Mouse (Mus musculus): ENCODE measurements around the gene Gm8206. TPM values are rescaled to one million over a fixed set of nuclear protein-coding genes. Genes with fewer than 3 reads are reported as not detected.
"Not testable (repeated sequence)": the region's sequence is repeated elsewhere in the genome, so short reads cannot be mapped to it uniquely, and the experiment has no call there.

Gm8206 gene
- polyA plus RNA-seq (2015; fragmentation: Nextera tagmentation; extraction: Ambion mirVana): 0.06 TPM in 1 of 2 replicates, not detected in the other

DNA sequence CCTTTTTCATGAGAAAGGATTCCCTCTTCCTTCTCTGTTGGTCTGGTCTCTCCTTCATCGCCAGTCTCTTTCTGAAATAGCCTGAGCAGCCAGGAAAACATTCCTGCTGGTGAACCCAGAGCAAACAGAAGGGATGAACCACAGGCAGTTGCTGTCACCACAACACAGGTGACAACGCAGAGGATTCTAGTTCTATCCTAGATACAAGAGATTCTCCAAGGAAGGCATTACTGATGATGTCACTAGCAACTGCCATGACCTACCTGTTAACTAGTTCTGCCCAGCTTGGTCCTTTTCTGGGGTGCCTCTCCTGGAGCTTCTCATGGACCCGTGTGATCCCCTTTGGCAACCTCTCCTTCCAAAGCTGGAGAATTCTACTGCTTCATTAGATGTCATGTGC is at the start of gene Gm8206:
Gm8206 (minus strand) TSS at position 101 of the 400 bp plus-strand sequence.
- not testable (repeated sequence) for H3K4me2 ChIP-seq (ENCODE audit: low read depth, low read length); H3K9ac ChIP-seq (ENCODE audit: low read depth, low read length); H3K4me1 ChIP-seq (ENCODE audit: control insufficient read depth, low read depth, low read length); H3K27ac ChIP-seq (ENCODE audit: low read length); H3K4me3 ChIP-seq (ENCODE audit: low read depth, low read length); H3K27me3 ChIP-seq (ENCODE audit: control insufficient read depth, insufficient read depth, low read depth, low read length); H3K9me3 ChIP-seq (replicated peaks; ENCODE audit: control insufficient read depth, low read length); H3K36me3 ChIP-seq (ENCODE audit: control insufficient read depth, insufficient read depth); ATAC-seq (ENCODE audit: low read depth)
- WGBS (ENCODE audit: insufficient replicate concordance): 33% methylated on average over 2 of the region's 3 CpGs

DNA sequence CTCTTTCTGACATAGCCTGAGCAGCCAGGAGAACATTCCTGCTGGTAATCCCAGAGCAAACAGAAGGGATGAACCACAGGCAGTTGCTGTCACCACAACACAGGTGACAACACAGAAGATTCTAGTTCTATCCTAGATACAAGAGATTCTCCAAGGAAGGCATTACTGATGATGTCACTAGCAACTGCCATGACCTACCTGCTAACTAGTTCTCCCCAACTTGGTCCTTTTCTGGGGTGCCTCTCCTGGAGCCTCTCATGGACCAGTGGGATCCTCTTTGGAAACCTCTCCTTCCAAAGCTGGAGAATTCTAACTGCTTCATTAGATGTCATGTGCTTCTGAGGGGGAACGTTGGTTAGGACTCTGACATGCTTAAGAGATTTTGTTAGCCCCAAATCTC is 32.0 kb upstream of the Gm8206 start, which contains the start of gene Gm3476:
Gm3476 (minus strand) TSS at position 101 of the 400 bp plus-strand sequence.
- not testable (repeated sequence) for H3K9me3 ChIP-seq (replicated peaks; ENCODE audit: control insufficient read depth, low read length); H3K4me1 ChIP-seq (ENCODE audit: control insufficient read depth, low read depth, low read length); H3K4me2 ChIP-seq (ENCODE audit: low read depth, low read length); ATAC-seq (ENCODE audit: low read depth); H3K9ac ChIP-seq (ENCODE audit: low read depth, low read length); H3K27ac ChIP-seq (ENCODE audit: low read length); H3K36me3 ChIP-seq (ENCODE audit: control insufficient read depth, insufficient read depth); H3K27me3 ChIP-seq (ENCODE audit: control insufficient read depth, insufficient read depth, low read depth, low read length); H3K4me3 ChIP-seq (ENCODE audit: low read depth, low read length)
- WGBS (ENCODE audit: insufficient replicate concordance): no CpG with 5 or more reads among the region's 1 CpGs

DNA sequence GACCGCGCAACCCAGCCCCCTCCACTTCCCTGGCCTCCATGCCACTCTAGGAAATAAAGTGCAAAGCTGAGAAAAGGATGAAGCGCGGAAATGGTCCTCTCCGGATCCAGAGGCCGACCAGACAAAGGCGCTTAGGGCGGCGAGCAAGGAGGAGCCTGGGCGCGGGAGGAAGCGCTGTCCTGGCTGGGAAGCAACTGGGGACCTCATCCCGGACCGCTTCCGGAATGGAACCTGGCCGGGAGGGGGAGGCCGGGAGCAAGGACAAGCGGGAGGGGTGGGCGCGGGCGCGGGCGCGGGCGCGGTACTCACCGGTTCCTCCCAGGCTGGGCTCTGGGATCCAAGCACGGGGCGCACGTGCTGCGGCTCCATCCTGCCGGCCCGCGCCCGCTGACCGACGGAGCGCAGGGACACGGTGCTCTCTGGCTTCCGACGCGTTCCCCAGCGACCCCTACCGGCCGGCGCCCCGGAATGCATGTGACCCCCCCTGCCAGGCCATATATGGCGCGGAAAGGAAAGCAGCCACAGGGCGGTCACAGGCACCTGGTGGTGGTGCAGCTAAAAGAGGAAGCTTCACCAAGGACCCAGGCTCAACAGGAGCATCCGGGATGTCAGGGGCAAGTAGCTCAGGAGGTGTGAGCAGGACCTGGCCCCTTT is 14.7 kb upstream of the Gm8206 start, which contains the start of gene Gm3468:
Gm3468 (minus strand) TSS at position 394 of the 654 bp plus-strand sequence.
- WGBS (ENCODE audit: insufficient replicate concordance): under 1% methylated on average over 30 of the region's 51 CpGs
- H3K27me3 ChIP-seq (ENCODE audit: control insufficient read depth, insufficient read depth, low read depth, low read length); H3K4me3 ChIP-seq (ENCODE audit: low read depth, low read length); H3K9me3 ChIP-seq (replicated peaks; ENCODE audit: control insufficient read depth, low read length); H3K4me2 ChIP-seq (ENCODE audit: low read depth, low read length); H3K36me3 ChIP-seq (ENCODE audit: control insufficient read depth, insufficient read depth); H3K9ac ChIP-seq (ENCODE audit: low read depth, low read length); ATAC-seq (ENCODE audit: low read depth); H3K4me1 ChIP-seq (ENCODE audit: control insufficient read depth, low read depth, low read length); H3K27ac ChIP-seq (ENCODE audit: low read length): not testable (repeated sequence)

DNA sequence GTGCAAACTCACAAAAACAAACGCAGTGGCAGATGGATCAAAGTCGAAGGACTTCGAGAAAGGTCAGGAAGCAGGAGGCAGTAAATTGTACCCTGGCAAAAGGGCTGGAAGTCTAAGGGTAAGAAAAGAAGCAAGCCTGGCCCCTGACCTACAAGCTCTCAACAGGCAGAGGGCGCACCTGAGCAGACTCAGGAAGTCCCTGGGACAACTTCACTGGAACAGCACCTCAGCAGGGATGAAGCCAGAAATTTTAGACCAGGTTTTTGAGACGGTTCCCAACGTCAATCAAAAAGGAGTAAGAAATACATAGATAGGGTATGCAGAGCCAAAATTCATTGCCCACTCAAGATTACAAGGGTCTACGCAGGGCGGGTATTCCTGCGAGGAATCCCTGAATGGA is 13.8 kb upstream of the Gm8206 start:
- not testable (repeated sequence) for H3K27me3 ChIP-seq (ENCODE audit: control insufficient read depth, insufficient read depth, low read depth, low read length); H3K4me3 ChIP-seq (ENCODE audit: low read depth, low read length); H3K4me2 ChIP-seq (ENCODE audit: low read depth, low read length); H3K9ac ChIP-seq (ENCODE audit: low read depth, low read length); H3K4me1 ChIP-seq (ENCODE audit: control insufficient read depth, low read depth, low read length); ATAC-seq (ENCODE audit: low read depth); H3K36me3 ChIP-seq (ENCODE audit: control insufficient read depth, insufficient read depth); H3K27ac ChIP-seq (ENCODE audit: low read length); H3K9me3 ChIP-seq (replicated peaks; ENCODE audit: control insufficient read depth, low read length)
- 10% methylated on average over 8 of the region's 9 CpGs for WGBS (ENCODE audit: insufficient replicate concordance)

DNA sequence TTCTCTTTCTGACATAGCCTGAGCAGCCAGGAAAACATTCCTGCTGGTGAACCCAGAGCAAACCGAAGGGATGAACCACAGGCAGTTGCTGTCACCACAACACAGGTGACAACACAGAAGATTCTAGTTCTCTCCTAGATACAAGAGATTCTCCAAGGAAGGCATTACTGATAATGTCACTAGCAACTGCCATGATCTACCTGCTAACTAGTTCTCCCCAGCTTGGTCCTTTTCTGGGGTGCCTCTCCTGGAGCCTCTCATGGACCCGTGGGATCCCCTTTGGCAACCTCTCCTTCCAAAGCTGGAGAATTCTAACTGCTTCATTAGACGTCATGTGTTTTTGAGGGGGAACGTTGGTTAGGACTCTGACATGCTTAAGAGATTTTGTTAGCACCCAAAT is 35.6 kb downstream of the Gm8206 start, which contains the start of gene Gm6337:
Gm6337 (minus strand) TSS at position 101 of the 400 bp plus-strand sequence.
- not testable (repeated sequence) for H3K9ac ChIP-seq (ENCODE audit: low read depth, low read length); H3K9me3 ChIP-seq (replicated peaks; ENCODE audit: control insufficient read depth, low read length); H3K4me1 ChIP-seq (ENCODE audit: control insufficient read depth, low read depth, low read length); H3K4me3 ChIP-seq (ENCODE audit: low read depth, low read length); ATAC-seq (ENCODE audit: low read depth); H3K4me2 ChIP-seq (ENCODE audit: low read depth, low read length); H3K27ac ChIP-seq (ENCODE audit: low read length); H3K27me3 ChIP-seq (ENCODE audit: control insufficient read depth, insufficient read depth, low read depth, low read length); H3K36me3 ChIP-seq (ENCODE audit: control insufficient read depth, insufficient read depth)
- 53% methylated on average over 3 of the region's 4 CpGs for WGBS (ENCODE audit: insufficient replicate concordance)

DNA sequence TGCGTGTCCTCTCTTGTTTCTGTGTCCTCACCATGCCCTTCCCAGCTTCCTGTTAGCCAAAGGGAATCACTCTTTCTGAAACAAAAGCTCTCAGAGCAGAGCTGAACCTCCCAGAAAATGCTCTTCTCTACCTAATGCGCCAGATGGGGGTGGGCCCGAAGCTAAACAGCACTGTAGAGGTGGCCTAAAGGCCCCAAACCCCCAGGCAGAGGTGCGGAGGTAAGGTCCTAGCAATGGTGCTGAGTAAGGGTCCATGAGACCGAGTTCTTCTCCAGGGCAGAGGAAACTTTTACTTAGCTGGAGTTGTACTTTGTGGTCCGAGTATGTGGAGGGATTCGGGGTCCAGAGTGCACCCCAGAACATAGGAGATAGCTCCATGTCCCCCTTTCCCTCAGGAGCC is 106.6 kb downstream of the Gm8206 start:
- H3K4me1 ChIP-seq (ENCODE audit: control insufficient read depth, low read depth, low read length); H3K9ac ChIP-seq (ENCODE audit: low read depth, low read length): not testable (repeated sequence)
- WGBS (ENCODE audit: insufficient replicate concordance): 67% methylated on average over 3 of the region's 7 CpGs

DNA sequence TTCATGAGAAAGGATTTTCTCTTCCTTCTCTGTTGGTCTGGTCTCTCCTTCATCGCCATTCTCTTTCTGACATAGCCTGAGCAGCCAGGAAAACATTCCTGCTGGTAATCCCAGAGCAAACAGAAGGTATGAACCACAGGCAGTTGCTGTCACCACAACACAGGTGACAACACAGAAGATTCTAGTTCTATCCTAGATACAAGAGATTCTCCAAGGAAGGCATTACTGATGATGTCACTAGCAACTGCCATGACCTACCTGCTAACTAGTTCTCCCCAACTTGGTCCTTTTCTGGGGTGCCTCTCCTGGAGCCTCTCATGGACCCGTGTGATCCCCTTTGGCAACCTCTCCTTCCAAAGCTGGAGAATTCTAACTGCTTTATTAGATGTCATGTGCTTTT is 114.7 kb downstream of the Gm8206 start, which contains the start of gene Gm3453:
Gm3453 (minus strand) TSS at position 101 of the 400 bp plus-strand sequence.
- not testable (repeated sequence) for H3K27me3 ChIP-seq (ENCODE audit: control insufficient read depth, insufficient read depth, low read depth, low read length); ATAC-seq (ENCODE audit: low read depth); H3K9ac ChIP-seq (ENCODE audit: low read depth, low read length); H3K4me3 ChIP-seq (ENCODE audit: low read depth, low read length); H3K36me3 ChIP-seq (ENCODE audit: control insufficient read depth, insufficient read depth); H3K9me3 ChIP-seq (replicated peaks; ENCODE audit: control insufficient read depth, low read length); H3K4me2 ChIP-seq (ENCODE audit: low read depth, low read length); H3K4me1 ChIP-seq (ENCODE audit: control insufficient read depth, low read depth, low read length); H3K27ac ChIP-seq (ENCODE audit: low read length)
- WGBS (ENCODE audit: insufficient replicate concordance): 32% methylated on average over 2 of the region's 2 CpGs

More for the DNA sequence above, 106.6 kb downstream of the Gm8206 start:
- not testable (repeated sequence) for H3K9me3 ChIP-seq (replicated peaks; ENCODE audit: control insufficient read depth, low read length); H3K4me2 ChIP-seq (ENCODE audit: low read depth, low read length); H3K4me3 ChIP-seq (ENCODE audit: low read depth, low read length); H3K27ac ChIP-seq (ENCODE audit: low read length); ATAC-seq (ENCODE audit: low read depth); H3K36me3 ChIP-seq (ENCODE audit: control insufficient read depth, insufficient read depth); H3K27me3 ChIP-seq (ENCODE audit: control insufficient read depth, insufficient read depth, low read depth, low read length)

Other genes with a start within 250 kb of the Gm8206 start
- gene Gm8237, start 213.6 kb downstream of the Gm8206 start, polyA plus RNA-seq (2015; fragmentation: Nextera tagmentation; extraction: Ambion mirVana): not detected in 2 replicates
- not detected in 2 replicates for gene Gm3248, start 132.2 kb downstream of the Gm8206 start, polyA plus RNA-seq (2015; fragmentation: Nextera tagmentation; extraction: Ambion mirVana)
- not detected in 2 replicates for gene Gm3453, start 114.8 kb downstream of the Gm8206 start, polyA plus RNA-seq (2015; fragmentation: Nextera tagmentation; extraction: Ambion mirVana)
- not detected in 2 replicates for gene Gm6337, start 35.7 kb downstream of the Gm8206 start, polyA plus RNA-seq (2015; fragmentation: Nextera tagmentation; extraction: Ambion mirVana)
- gene Gm3468, start 14.7 kb upstream of the Gm8206 start, polyA plus RNA-seq (2015; fragmentation: Nextera tagmentation; extraction: Ambion mirVana): 0.05 TPM in 1 of 2 replicates, not detected in the other
- gene Gm3476, start 31.9 kb upstream of the Gm8206 start, polyA plus RNA-seq (2015; fragmentation: Nextera tagmentation; extraction: Ambion mirVana): not detected in 2 replicates
- gene Gm21560, start 125.3 kb upstream of the Gm8206 start, polyA plus RNA-seq (2015; fragmentation: Nextera tagmentation; extraction: Ambion mirVana): not detected in 2 replicates
- not detected in 2 replicates for gene Gm3411, start 193.3 kb upstream of the Gm8206 start, polyA plus RNA-seq (2015; fragmentation: Nextera tagmentation; extraction: Ambion mirVana)
- gene Gm21103, start 210.9 kb upstream of the Gm8206 start, polyA plus RNA-seq (2015; fragmentation: Nextera tagmentation; extraction: Ambion mirVana): not detected in 2 replicates
- not detected in 2 replicates for gene Gm3618, start 249.7 kb upstream of the Gm8206 start, polyA plus RNA-seq (2015; fragmentation: Nextera tagmentation; extraction: Ambion mirVana)